Mouse (Mus musculus) forebrain, embryonic 12.5 days (tissue): ENCODE results near the gene Sema4b. TPM values are rescaled to one million over a fixed set of nuclear protein-coding genes. Genes with fewer than 3 reads are reported as not detected.

ENCODE experiments used
- ATAC-seq: fragments of 200-750 bp; cut with Nextera tagmentation; 2 replicates; pipeline ENCODE4 v1.8.0; 2017; ENCODE audit warnings: moderate TSS enrichment; ENCODE audit not compliant: low FRiP score
- H3K27ac ChIP-seq: fragments of 300-500 bp; sonication (generic); 2 replicates; pipeline ENCODE4 v1.5.1; 2016; ENCODE audit warnings: mild to moderate bottlenecking
- H3K27me3 ChIP-seq: fragments of 300-500 bp; sonication (generic); 2 replicates; pipeline ENCODE4 v1.6.1; 2016; ENCODE audit warnings: mild to moderate bottlenecking
- H3K36me3 ChIP-seq: fragments of 300-500 bp; sonication (generic); replicated peaks from 2 replicates; pipeline ENCODE4 v1.6.1; 2016; ENCODE audit warnings: mild to moderate bottlenecking
- H3K4me1 ChIP-seq: fragments of 300-500 bp; sonication (generic); 2 replicates; pipeline ENCODE4 v1.6.1; 2016
- H3K4me2 ChIP-seq: fragments of 300-500 bp; sonication (generic); 2 replicates; pipeline ENCODE4 v1.6.1; 2016; ENCODE audit warnings: mild to moderate bottlenecking, moderate library complexity
- H3K4me3 ChIP-seq: fragments of 300-500 bp; sonication (generic); replicated peaks from 2 replicates; pipeline ENCODE4 v1.5.1; 2016; ENCODE audit warnings: mild to moderate bottlenecking
- H3K9ac ChIP-seq: fragments of 300-500 bp; sonication (generic); 2 replicates; pipeline ENCODE4 v1.6.1; 2016; ENCODE audit warnings: mild to moderate bottlenecking
- H3K9me3 ChIP-seq: fragments of 300-500 bp; sonication (generic); 2 replicates; pipeline ENCODE4 v1.6.1; 2016
- WGBS: fragments of 180-500 bp; shearing (Covaris S2); methylation state at CpG from one replicate; pipeline ENCODE4 v1.1.7; 2016; 5-methylcytosine and 5-hydroxymethylcytosine counted together
- polyA plus RNA-seq: library from polyadenylated mRNA; unstranded; fragments of >200 nt; fragmentation: Nextera tagmentation; extraction: Ambion mirVana; gene quantifications from 2 replicates; pipeline ENCODE4 v1.2.1, GENCODE M21; 2016

Sema4b gene
- polyA plus RNA-seq, 1 experiment from 2014 or later: 16.7 TPM

GRCm38 (mm10) chr7:80179790-80180189, 6.9 kb upstream of the Sema4b start:
- no peaks in the 10 kb centered on the region for H3K9me3 ChIP-seq
- no peaks in the 10 kb centered on the region for H3K27me3 ChIP-seq
- WGBS: 85% methylated on average over 6 of the region's 6 CpGs
- H3K4me1 ChIP-seq: no peaks in the 10 kb centered on the region
- no peak overlapping the region for H3K4me2 ChIP-seq
- ATAC-seq: no peak
- H3K36me3 ChIP-seq: no peaks in the 10 kb centered on the region
- H3K27ac ChIP-seq: no peak overlapping the region
- H3K9ac ChIP-seq: no peak overlapping the region
- H3K4me3 ChIP-seq: no peak overlapping the region

GRCm38 (mm10) chr7:80180202-80180601, 6.4 kb upstream of the Sema4b start:
- H3K9ac ChIP-seq: no peak overlapping the region
- H3K27me3 ChIP-seq: no peaks in the 10 kb centered on the region
- no peak overlapping the region for H3K4me3 ChIP-seq
- H3K36me3 ChIP-seq: no peaks in the 10 kb centered on the region
- ATAC-seq: no peak
- H3K4me2 ChIP-seq: no peak overlapping the region
- WGBS: 79% methylated on average over 3 of the region's 3 CpGs
- no peaks in the 10 kb centered on the region for H3K9me3 ChIP-seq
- H3K4me1 ChIP-seq: no peaks in the 10 kb centered on the region
- H3K27ac ChIP-seq: no peak overlapping the region

- no peak for ATAC-seq
- Histone ChIP-seq H3K27me3 (no peaks in the 10 kb centered on the region), H3K36me3 (no peaks in the 10 kb centered on the region), H3K4me1 (peaks cover 5% of the 10 kb centered on the region), H3K27ac (no peak overlapping the region), H3K4me2 (no peak overlapping the region), H3K4me3 (no peak overlapping the region), H3K9me3 (no peaks in the 10 kb centered on the region), H3K9ac (no peak overlapping the region)
- WGBS: 76% methylated on average over 2 of the region's 2 CpGs
These were observed 5.6 kb upstream of the Sema4b start for GRCm38 (mm10) chr7:80181078-80181477.

DNA sequence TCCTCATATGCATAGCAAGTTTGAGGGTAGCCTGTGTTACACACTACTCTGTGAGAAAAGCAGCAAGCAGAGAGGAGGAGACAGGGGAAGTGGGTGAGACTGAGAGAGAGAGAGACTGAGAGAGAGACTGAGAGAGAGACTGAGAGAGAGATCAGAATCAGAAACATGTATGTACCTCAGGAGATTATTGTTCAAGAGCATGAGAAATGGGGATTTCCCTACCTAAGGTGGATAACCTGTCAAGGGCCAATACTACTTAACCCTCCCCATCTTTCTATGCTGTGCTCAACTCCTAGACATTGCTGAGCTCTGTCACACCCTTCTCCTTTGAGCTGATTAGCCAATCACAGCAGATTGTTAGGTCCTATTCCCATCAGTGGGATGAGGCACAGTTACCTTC, 4.5 kb upstream of the Sema4b start:
- no peak overlapping the region for H3K4me3 ChIP-seq
- H3K4me2 ChIP-seq: no peak overlapping the region
- H3K9me3 ChIP-seq: no peaks in the 10 kb centered on the region
- no peak for ATAC-seq
- no peak overlapping the region for H3K9ac ChIP-seq
- H3K27me3 ChIP-seq: no peaks in the 10 kb centered on the region
- no peaks in the 10 kb centered on the region for H3K36me3 ChIP-seq
- H3K4me1 ChIP-seq: peaks cover 13% of the 10 kb centered on the region
- no peak overlapping the region for H3K27ac ChIP-seq

GRCm38 (mm10) chr7:80183466-80183865, 3.2 kb upstream of the Sema4b start:
- Histone ChIP-seq H3K4me1 (peaks cover 26% of the 10 kb centered on the region), H3K9ac (no peak overlapping the region), H3K4me2 (no peak overlapping the region), H3K27ac (no peak overlapping the region), H3K27me3 (no peaks in the 10 kb centered on the region), H3K36me3 (no peaks in the 10 kb centered on the region), H3K4me3 (no peak overlapping the region), H3K9me3 (no peaks in the 10 kb centered on the region)
- ATAC-seq: no peak
- 92% methylated on average over 1 of the region's 1 CpGs for WGBS

- no peak for ATAC-seq
- H3K4me1 ChIP-seq: peaks cover 31% of the 10 kb centered on the region
- no peak overlapping the region for H3K27ac ChIP-seq
- no peak overlapping the region for H3K4me2 ChIP-seq
- H3K9me3 ChIP-seq: no peaks in the 10 kb centered on the region
- no peaks in the 10 kb centered on the region for H3K36me3 ChIP-seq
- no peaks in the 10 kb centered on the region for H3K27me3 ChIP-seq
- no peak overlapping the region for H3K4me3 ChIP-seq
- H3K9ac ChIP-seq: no peak overlapping the region
- 31% methylated on average over 5 of the region's 5 CpGs for WGBS
These were observed 2.7 kb upstream of the Sema4b start for GRCm38 (mm10) chr7:80183969-80184368.

DNA sequence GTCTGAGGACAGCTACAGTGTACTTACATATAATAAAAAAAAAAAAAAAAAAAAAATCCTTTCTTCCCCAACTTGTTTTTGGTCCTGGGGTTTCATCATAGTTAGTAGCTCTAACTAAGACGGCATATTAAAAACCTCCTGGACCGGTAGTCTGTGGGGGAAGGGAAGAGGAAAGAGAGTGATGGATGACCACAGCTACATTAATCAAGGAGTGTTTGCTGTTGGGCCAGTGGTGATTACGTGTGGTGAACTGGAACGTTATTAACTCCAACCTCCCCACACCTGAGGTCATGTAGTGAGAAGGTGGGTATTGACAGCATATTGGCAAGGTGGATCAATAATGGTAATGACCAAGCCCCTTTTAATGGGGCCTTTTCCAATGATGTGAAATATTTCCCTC, 2.1 kb upstream of the Sema4b start:
- no peaks in the 10 kb centered on the region for H3K36me3 ChIP-seq
- H3K27me3 ChIP-seq: no peaks in the 10 kb centered on the region
- no peak for ATAC-seq
- no peak overlapping the region for H3K4me2 ChIP-seq
- H3K9ac ChIP-seq: no peak overlapping the region
- H3K9me3 ChIP-seq: no peaks in the 10 kb centered on the region
- H3K4me1 ChIP-seq: peaks cover 37% of the 10 kb centered on the region
- no peak overlapping the region for H3K27ac ChIP-seq
- no peak overlapping the region for H3K4me3 ChIP-seq
- WGBS: 85% methylated on average over 4 of the region's 4 CpGs

DNA sequence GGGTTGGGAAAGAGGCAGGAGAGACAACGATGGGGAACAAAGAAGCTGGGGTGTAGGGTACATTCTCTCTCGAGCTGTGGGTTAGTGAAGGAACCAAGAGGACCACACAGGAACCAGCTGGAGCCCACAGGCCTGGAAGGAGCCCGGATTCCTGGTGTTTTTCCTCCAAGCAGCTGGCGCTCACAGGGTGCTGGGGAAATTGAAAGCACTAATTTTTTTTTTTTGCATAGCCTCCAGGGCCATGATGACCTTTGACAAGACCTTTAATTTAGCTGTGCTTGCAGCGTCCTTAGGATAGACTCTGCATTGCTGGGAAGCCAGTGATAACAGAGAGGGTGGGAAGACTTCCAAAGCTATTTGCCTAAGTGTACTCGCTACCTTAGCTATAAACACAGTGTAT, 1.7 kb upstream of the Sema4b start:
- no peak overlapping the region for H3K9ac ChIP-seq
- no peak overlapping the region for H3K27ac ChIP-seq
- no peaks in the 10 kb centered on the region for H3K27me3 ChIP-seq
- no peak overlapping the region for H3K4me3 ChIP-seq
- peaks cover 40% of the 10 kb centered on the region for H3K4me1 ChIP-seq
- no peaks in the 10 kb centered on the region for H3K9me3 ChIP-seq
- no peak for ATAC-seq
- no peak overlapping the region for H3K4me2 ChIP-seq
- no peaks in the 10 kb centered on the region for H3K36me3 ChIP-seq
- 69% methylated on average over 6 of the region's 6 CpGs for WGBS

DNA sequence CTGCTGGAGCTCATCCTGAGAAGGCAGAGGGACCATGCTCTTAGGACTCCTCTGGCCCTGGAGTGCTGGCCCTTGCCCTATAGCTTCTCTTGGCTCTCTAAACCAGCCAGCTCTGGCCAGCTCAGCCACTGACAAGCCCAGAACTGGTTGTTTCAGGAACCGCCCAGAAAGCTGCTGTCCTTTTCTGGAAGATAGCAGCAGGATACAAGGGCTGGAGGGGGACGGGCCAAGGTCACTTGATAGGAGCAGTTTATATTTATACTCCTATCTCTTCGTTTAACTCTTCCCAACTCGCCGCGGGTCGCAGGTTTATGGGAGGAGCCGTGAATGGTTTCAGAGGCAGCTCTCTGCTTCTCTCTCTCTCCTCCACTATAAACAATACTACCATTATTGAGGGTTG, 620 bp upstream of the Sema4b start:
- Histone ChIP-seq H3K9me3 (no peaks in the 10 kb centered on the region), H3K36me3 (no peaks in the 10 kb centered on the region), H3K4me2 (peak overlapping the region; percentile 63), H3K27me3 (no peaks in the 10 kb centered on the region), H3K9ac (peak overlapping the region; percentile 65; the same call in 1 of the 2 replicates), H3K4me1 (peaks cover 45% of the 10 kb centered on the region), H3K4me3 (peak overlapping the region; percentile 55), H3K27ac (peak overlapping the region; percentile 93)
- peak; percentile 3; the same call in 1 of the 2 replicates for ATAC-seq
- WGBS: 14% methylated on average over 8 of the region's 8 CpGs

GRCm38 (mm10) chr7:80187501-80187900, 860 bp downstream of the Sema4b start:
- 32% methylated on average over 12 of the region's 12 CpGs for WGBS
- H3K4me2 ChIP-seq: peak overlapping the region; percentile 63
- peak overlapping the region; percentile 55 for H3K4me3 ChIP-seq
- H3K9ac ChIP-seq: peak overlapping the region; percentile 65
- H3K36me3 ChIP-seq: no peaks in the 10 kb centered on the region
- no peak for ATAC-seq
- H3K27ac ChIP-seq: peak overlapping the region; percentile 93
- H3K9me3 ChIP-seq: no peaks in the 10 kb centered on the region
- peaks cover 60% of the 10 kb centered on the region for H3K4me1 ChIP-seq
- H3K27me3 ChIP-seq: no peaks in the 10 kb centered on the region

- no peaks in the 10 kb centered on the region for H3K36me3 ChIP-seq
- 40% methylated on average over 2 of the region's 2 CpGs for whole genome bisulfite sequencing
- peak overlapping the region; percentile 63 for H3K4me2 ChIP-seq
- H3K4me3 ChIP-seq: 0 out of 2 replicates have a peak overlapping the region, but pooled peaks have one; percentile 1
- H3K9ac ChIP-seq: peak overlapping the region; percentile 12; the same call in 1 of the 2 replicates
- no peaks in the 10 kb centered on the region for H3K27me3 ChIP-seq
- H3K9me3 ChIP-seq: no peaks in the 10 kb centered on the region
- ATAC-seq: no peak
- H3K4me1 ChIP-seq: peaks cover 67% of the 10 kb centered on the region
- peak overlapping the region; percentile 93 for H3K27ac ChIP-seq
These were observed 2.0 kb downstream of the Sema4b start for GRCm38 (mm10) chr7:80188579-80189125.

DNA sequence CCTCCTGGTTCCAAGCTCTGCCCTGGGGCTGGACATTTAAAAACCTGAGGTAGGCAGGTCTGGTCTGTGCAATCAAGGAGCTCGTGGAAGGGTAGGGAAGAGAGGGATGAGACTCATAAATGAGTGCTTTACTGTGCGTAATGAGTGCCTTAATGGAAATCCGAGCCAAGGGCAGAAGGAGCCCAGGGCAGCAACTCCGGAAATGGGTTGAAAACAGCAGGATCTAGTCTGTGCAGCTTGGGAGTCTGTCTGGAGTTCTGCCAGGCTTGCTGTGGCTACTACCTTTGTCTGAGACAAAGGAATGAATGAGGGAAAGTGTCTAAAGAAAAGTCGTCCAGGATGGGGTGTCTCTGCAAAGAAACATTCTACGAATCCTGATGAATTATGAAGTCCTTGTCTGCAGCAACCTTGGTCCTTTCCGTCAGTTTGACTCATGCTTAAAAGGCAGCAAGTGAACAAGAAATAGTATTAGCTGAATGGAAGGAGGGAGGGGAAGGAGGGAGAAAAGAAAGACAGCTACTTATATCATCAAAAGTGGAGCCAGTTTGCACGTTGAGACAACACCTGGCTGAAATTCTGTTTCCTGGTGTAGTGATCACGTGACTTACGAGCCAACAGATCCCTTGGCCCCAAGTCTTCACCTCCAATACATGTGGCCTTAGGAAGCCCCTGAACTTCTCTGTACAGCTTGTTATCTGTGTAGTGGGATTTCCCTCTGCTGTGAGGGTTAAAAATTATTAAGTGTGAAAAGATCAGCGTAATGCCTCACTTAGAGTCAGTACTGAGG, 2.7 kb downstream of the Sema4b start:
- Histone ChIP-seq H3K4me2 (peak overlapping the region; percentile 63), H3K27me3 (no peaks in the 10 kb centered on the region), H3K4me3 (0 out of 2 replicates have a peak overlapping the region, but pooled peaks have one; percentile 1), H3K4me1 (peaks cover 74% of the 10 kb centered on the region), H3K9ac (peak overlapping the region; percentile 12; the same call in 1 of the 2 replicates), H3K9me3 (no peaks in the 10 kb centered on the region), H3K27ac (peak overlapping the region; percentile 93), H3K36me3 (no peaks in the 10 kb centered on the region)
- WGBS: 36% methylated on average over 11 of the region's 11 CpGs
- ATAC-seq: no peak

- Histone ChIP-seq H3K4me2 (peak overlapping the region; percentile 50), H3K36me3 (no peaks in the 10 kb centered on the region)
These were observed 4.8 kb downstream of the Sema4b start for GRCm38 (mm10) chr7:80191455-80191854.

More at GRCm38 (mm10) chr7:80191455-80191854, 4.8 kb downstream of the Sema4b start:
- Histone ChIP-seq H3K9me3 (no peaks in the 10 kb centered on the region), H3K4me1 (peaks cover 68% of the 10 kb centered on the region), H3K27me3 (no peaks in the 10 kb centered on the region), H3K4me3 (no peak overlapping the region), H3K27ac (peak overlapping the region; percentile 94), H3K9ac (peak overlapping the region; percentile 38; the same call in 1 of the 2 replicates)
- no peak for ATAC-seq
- 39% methylated on average over 5 of the region's 5 CpGs for WGBS
